Mouse (Mus musculus) forebrain, embryonic 16.5 days (tissue): Measurements from ENCODE around the gene Pgm2. TPM values are rescaled to one million over a fixed set of nuclear protein-coding genes. Genes with fewer than 3 reads are reported as not detected.

Source experiments
- ATAC-seq: fragments of 200-750 bp; cut with Nextera tagmentation; 2 replicates; pipeline ENCODE4 v1.8.0; 2017; ENCODE audit warnings: mild to moderate bottlenecking, moderate library complexity
- H3K27ac ChIP-seq: fragments of 300-500 bp; sonication (generic); 2 replicates; pipeline ENCODE4 v1.5.1; 2014; ENCODE audit warnings: low read length, control low read depth
- H3K27me3 ChIP-seq: fragments of 300-500 bp; sonication (generic); replicated peaks from 2 replicates; pipeline ENCODE4 v1.6.1; 2014; ENCODE audit warnings: low read length; ENCODE audit not compliant: control insufficient read depth, insufficient read depth
- H3K36me3 ChIP-seq: fragments of 300-500 bp; sonication (generic); 2 replicates; pipeline ENCODE4 v1.6.1; 2014; ENCODE audit not compliant: control insufficient read depth, insufficient read depth
- H3K4me1 ChIP-seq: fragments of 300-500 bp; sonication (generic); replicated peaks from 2 replicates; pipeline ENCODE4 v1.6.1; 2014; ENCODE audit warnings: low read length; ENCODE audit not compliant: control insufficient read depth, insufficient read depth
- H3K4me2 ChIP-seq: fragments of 300-500 bp; sonication (generic); 2 replicates; pipeline ENCODE4 v1.6.1; 2014; ENCODE audit warnings: mild to moderate bottlenecking, low read length, control low read depth
- H3K4me3 ChIP-seq: fragments of 300-500 bp; sonication (generic); replicated peaks from 2 replicates; pipeline ENCODE4 v1.5.1; 2014; ENCODE audit warnings: mild to moderate bottlenecking, low read length, control low read depth
- H3K9ac ChIP-seq: fragments of 300-500 bp; sonication (generic); replicated peaks from 2 replicates; pipeline ENCODE4 v1.6.1; 2014; ENCODE audit warnings: low read depth, low read length, control low read depth
- H3K9me3 ChIP-seq: fragments of 300-500 bp; sonication (generic); 2 replicates; pipeline ENCODE4 v1.6.1; 2016; ENCODE audit warnings: low read length; ENCODE audit not compliant: control insufficient read depth
- WGBS: fragments of 180-500 bp; shearing (Covaris S2); extraction: QIAGEN DNeasy Blood & Tissue Kit; methylation state at CpG from one replicate; pipeline ENCODE4 v1.1.7; 2014; 5-methylcytosine and 5-hydroxymethylcytosine counted together
- polyA plus RNA-seq: library from polyadenylated mRNA; unstranded; fragments of >200 nt; fragmentation: Nextera tagmentation; extraction: Ambion mirVana; gene quantifications from 2 replicates; pipeline ENCODE4 v1.2.1, GENCODE M21; 2015

The Pgm2 gene
- polyA plus RNA-seq, 1 experiment from 2014 or later: 23.6 TPM

DNA sequence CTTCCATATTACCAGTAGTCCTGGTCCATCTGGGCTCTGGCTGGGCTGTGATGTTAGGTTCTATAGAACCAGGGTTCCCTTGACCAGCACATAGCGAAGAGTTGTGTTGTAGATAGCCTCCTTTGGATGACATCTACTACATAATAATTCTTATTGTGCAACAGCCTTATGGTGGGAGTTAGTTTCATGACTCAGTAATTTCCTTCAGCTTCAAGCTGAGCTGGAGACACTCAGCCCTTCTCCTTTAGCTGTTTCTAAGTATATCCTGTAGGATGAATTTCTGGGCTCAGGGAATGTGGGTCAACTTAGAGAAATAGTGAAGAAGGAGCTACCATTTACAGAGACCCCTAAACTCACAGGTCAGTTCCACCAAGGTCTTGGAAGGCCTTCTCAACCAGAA lies 60.6 kb downstream of the Pgm2 start:
- H3K4me3 ChIP-seq: no peak overlapping the region
- 86% methylated on average over 1 of the region's 1 CpGs for WGBS
- H3K27me3 ChIP-seq: 0 out of 2 replicates have a peak, but pooled peaks cover 3% of the 10 kb centered on the region

GRCm38 (mm10) chr5:64155861-64156550 lies 63.3 kb downstream of the Pgm2 start, which contains the start of gene Tbc1d1:
Gene Tbc1d1, plus strand, starts transcription at chr5:64156305.
- H3K9me3 ChIP-seq: no peaks in the 10 kb centered on the region
- H3K27me3 ChIP-seq: peaks cover 4% of the 10 kb centered on the region
- H3K4me1 ChIP-seq: peaks cover 9% of the 10 kb centered on the region
- no peak within 1 kb of the TSS for H3K4me2 ChIP-seq
- H3K36me3 ChIP-seq: no peaks in the 10 kb centered on the region
- H3K27ac ChIP-seq: no peak within 1 kb of the TSS
- no peak for ATAC-seq
- 59% methylated on average over 11 of the region's 11 CpGs for WGBS
- no peak within 1 kb of the TSS for H3K9ac ChIP-seq
- no peak within 1 kb of the TSS for H3K4me3 ChIP-seq

More for the DNA sequence above, 60.6 kb downstream of the Pgm2 start:
- no peaks in the 10 kb centered on the region for H3K36me3 ChIP-seq
- H3K27ac ChIP-seq: no peak overlapping the region
- H3K9me3 ChIP-seq: no peaks in the 10 kb centered on the region
- no peak overlapping the region for H3K9ac ChIP-seq
- ATAC-seq: no peak
- no peaks in the 10 kb centered on the region for H3K4me1 ChIP-seq
- H3K4me2 ChIP-seq: no peak overlapping the region

- Histone ChIP-seq H3K9ac (no peak overlapping the region), H3K36me3 (no peaks in the 10 kb centered on the region), H3K27me3 (peaks cover 4% of the 10 kb centered on the region), H3K9me3 (no peaks in the 10 kb centered on the region), H3K27ac (no peak overlapping the region), H3K4me3 (no peak overlapping the region), H3K4me1 (peaks cover 13% of the 10 kb centered on the region), H3K4me2 (no peak overlapping the region)
- ATAC-seq: no peak
- 56% methylated on average over 4 of the region's 4 CpGs for WGBS
Measured at GRCm38 (mm10) chr5:64156579-64156978, 63.8 kb downstream of the Pgm2 start.

DNA sequence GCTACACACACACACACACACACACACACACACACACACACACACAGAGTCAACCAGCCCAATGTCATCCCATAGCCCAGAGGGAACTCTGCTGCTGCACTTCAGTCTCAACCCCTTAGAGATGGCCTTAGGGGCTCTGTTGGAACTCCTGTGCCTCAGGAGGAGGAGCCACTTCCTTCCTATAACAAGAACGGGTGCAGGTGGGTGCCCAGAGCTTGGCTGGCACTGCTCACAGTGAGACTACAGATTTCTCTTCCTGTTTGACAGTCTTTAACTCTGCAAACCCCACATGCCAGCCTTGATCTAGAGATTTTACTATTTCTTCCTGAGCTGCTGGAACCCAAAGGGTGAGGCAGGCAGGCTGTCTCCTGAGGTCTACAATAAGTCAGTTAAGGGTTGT lies 65.2 kb downstream of the Pgm2 start:
- H3K27ac ChIP-seq: no peak overlapping the region
- no peak overlapping the region for H3K4me2 ChIP-seq
- H3K27me3 ChIP-seq: peaks cover 4% of the 10 kb centered on the region
- no peaks in the 10 kb centered on the region for H3K9me3 ChIP-seq
- H3K4me3 ChIP-seq: no peak overlapping the region
- ATAC-seq: no peak
- H3K36me3 ChIP-seq: no peaks in the 10 kb centered on the region
- H3K4me1 ChIP-seq: peaks cover 13% of the 10 kb centered on the region
- H3K9ac ChIP-seq: no peak overlapping the region
- 55% methylated on average over 1 of the region's 1 CpGs for WGBS

DNA sequence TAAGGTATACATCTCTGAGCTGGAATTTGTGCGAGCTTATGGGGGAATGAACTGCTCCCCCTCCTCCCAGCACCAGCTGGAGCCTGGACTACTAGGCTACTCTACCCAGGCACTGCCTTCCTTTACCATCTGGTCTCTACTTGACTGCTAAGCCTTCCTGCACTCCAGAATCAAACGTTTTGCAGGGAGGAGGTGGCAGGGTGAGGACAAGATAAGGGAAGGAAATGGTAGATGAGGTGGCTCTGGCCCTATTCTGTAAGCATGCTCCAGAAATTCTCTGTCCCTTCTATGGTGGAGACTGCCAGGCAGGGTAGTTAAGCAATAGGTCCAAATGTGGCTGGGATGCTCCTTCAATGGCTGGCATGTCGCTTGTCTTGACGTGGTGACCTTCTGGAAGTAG lies 65.8 kb downstream of the Pgm2 start:
- no peak overlapping the region for H3K27ac ChIP-seq
- no peaks in the 10 kb centered on the region for H3K36me3 ChIP-seq
- 44% methylated on average over 4 of the region's 4 CpGs for WGBS
- no peaks in the 10 kb centered on the region for H3K9me3 ChIP-seq
- H3K9ac ChIP-seq: no peak overlapping the region
- peaks cover 4% of the 10 kb centered on the region for H3K27me3 ChIP-seq
- ATAC-seq: no peak
- H3K4me3 ChIP-seq: no peak overlapping the region
- H3K4me1 ChIP-seq: peaks cover 13% of the 10 kb centered on the region
- H3K4me2 ChIP-seq: peak overlapping the region; percentile 100

DNA sequence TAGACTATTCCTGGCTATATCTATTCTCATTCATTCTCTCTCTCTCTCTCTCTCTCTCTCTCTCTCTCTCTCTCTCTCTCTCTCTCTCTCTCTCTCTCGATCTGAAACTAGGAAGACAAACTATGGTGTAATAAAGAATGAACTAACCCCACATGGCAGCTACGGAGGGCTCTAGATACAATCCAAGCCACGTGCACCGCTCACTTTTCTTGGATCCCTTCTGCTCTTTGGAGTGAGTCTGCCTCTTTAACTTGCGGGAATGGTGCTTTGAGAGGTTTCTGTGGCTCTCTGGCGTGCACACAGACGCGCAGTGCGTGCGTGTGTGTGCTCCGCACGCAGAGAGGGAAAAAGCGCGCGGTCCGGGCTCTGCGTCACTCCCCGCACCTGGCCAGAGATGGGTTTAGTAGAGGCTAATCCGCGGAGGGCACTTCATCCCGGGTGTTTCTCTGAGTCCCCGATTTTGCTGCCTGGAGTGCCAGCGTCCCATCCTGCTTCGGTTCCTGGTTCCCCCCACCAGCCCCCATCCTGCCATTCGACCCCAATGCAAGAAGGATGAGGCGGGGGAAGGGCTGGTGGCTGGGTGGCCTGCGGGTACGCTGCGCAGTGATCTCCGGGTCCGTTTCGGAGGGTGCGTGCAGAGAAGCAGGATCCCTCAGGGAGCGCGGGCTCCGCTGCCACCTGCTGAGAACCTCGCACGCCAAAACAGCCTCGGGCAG lies 66.5 kb downstream of the Pgm2 start:
- WGBS: under 1% methylated on average over 39 of the region's 39 CpGs
- peaks cover 4% of the 10 kb centered on the region for H3K27me3 ChIP-seq
- H3K27ac ChIP-seq: no peak overlapping the region
- H3K9me3 ChIP-seq: no peaks in the 10 kb centered on the region
- ATAC-seq: peak; percentile 70
- peak overlapping the region; percentile 74 for H3K4me3 ChIP-seq
- H3K4me1 ChIP-seq: peaks cover 13% of the 10 kb centered on the region
- peak overlapping the region; percentile 71 for H3K9ac ChIP-seq
- peak overlapping the region; percentile 100 for H3K4me2 ChIP-seq
- no peaks in the 10 kb centered on the region for H3K36me3 ChIP-seq

GRCm38 (mm10) chr5:64159781-64160704 lies 67.3 kb downstream of the Pgm2 start:
- Histone ChIP-seq H3K27me3 (peaks cover 4% of the 10 kb centered on the region), H3K27ac (no peak overlapping the region)

DNA sequence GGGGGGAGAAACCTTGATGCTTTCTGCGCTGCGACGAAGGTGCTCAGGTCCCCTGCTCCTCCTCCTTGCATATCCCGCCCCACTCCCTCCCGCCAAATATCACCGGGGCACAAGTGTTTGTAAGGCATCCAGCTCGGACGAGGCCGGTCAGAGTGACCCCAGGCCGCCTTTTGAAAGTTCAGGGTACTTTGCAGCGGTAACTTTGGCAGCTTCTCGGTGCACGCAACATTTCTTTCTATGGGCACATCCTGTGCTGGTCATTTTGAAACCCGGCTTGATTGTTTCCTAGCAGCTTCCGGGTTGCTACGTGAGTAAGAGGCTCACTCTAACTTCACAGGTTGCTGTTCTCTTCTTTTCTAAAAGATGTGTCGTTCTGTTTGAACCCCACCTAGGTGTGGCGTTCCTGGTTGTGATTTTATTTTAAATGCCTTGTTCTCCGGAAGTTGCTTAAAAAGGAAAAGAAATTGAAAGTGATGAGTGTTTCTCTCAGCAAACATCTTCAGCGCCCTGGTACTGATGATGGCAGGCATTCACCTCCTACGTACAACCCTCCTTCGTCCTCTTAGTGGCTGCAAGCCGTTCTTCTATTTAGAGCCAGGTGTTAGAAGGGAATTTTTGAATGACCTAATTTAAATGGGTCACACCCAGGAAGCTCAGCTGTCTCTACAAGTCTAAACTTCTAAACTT lies 68.1 kb downstream of the Pgm2 start:
- peak overlapping the region; percentile 71; the same call in 1 of the 2 replicates for H3K9ac ChIP-seq
- ATAC-seq: no peak
- WGBS: 3% methylated on average over 19 of the region's 23 CpGs
- H3K4me3 ChIP-seq: peak overlapping the region; percentile 74
- peak overlapping the region; percentile 100 for H3K4me2 ChIP-seq
- no peak overlapping the region for H3K27ac ChIP-seq
- no peaks in the 10 kb centered on the region for H3K9me3 ChIP-seq
- H3K27me3 ChIP-seq: peaks cover 4% of the 10 kb centered on the region
- no peaks in the 10 kb centered on the region for H3K36me3 ChIP-seq
- H3K4me1 ChIP-seq: peaks cover 13% of the 10 kb centered on the region

More at GRCm38 (mm10) chr5:64159781-64160704, 67.3 kb downstream of the Pgm2 start:
- peak overlapping the region; percentile 74 for H3K4me3 ChIP-seq
- H3K9ac ChIP-seq: peak overlapping the region; percentile 71
- WGBS: under 1% methylated on average over 54 of the region's 63 CpGs
- peak overlapping the region; percentile 100 for H3K4me2 ChIP-seq
- no peaks in the 10 kb centered on the region for H3K36me3 ChIP-seq
- peaks cover 13% of the 10 kb centered on the region for H3K4me1 ChIP-seq
- peak; percentile 81 for ATAC-seq
- no peaks in the 10 kb centered on the region for H3K9me3 ChIP-seq
